Mouse (Mus musculus) forebrain, embryonic 14.5 days (tissue): ENCODE data around the gene Hs3st4. TPM values are rescaled to one million over a fixed set of nuclear protein-coding genes. Genes with fewer than 3 reads are reported as not detected.

Experiments
- ATAC-seq: fragments of 200-750 bp; cut with Nextera tagmentation; 2 replicates; pipeline ENCODE4 v1.8.0; 2017; ENCODE audit warnings: mild to moderate bottlenecking, moderate library complexity
- DNase-seq: peaks from one replicate; pipeline ENCODE4 v3.0.0-alpha.2; 2015; ENCODE audit warnings: low spot score
- H3K27ac ChIP-seq: fragments of 300-500 bp; sonication (generic); 2 replicates; pipeline ENCODE4 v1.5.1; 2014; ENCODE audit warnings: low read depth, mild to moderate bottlenecking, control low read depth, low read length, moderate library complexity
- H3K27me3 ChIP-seq: fragments of 300-500 bp; sonication (generic); replicated peaks from 2 replicates; pipeline ENCODE4 v1.6.1; 2014; ENCODE audit warnings: low read length, control low read depth, mixed read lengths; ENCODE audit not compliant: control insufficient read depth, insufficient read depth
- H3K36me3 ChIP-seq: fragments of 300-500 bp; sonication (generic); 2 replicates; pipeline ENCODE4 v1.6.1; 2014; ENCODE audit warnings: low read length, control low read depth; ENCODE audit not compliant: control insufficient read depth, insufficient read depth
- H3K4me1 ChIP-seq: fragments of 300-500 bp; sonication (generic); 2 replicates; pipeline ENCODE4 v1.6.1; 2014; ENCODE audit warnings: antibody characterized with exemption, low read length, control low read depth; ENCODE audit not compliant: control insufficient read depth, insufficient read depth
- H3K4me2 ChIP-seq: fragments of 300-500 bp; sonication (generic); 2 replicates; pipeline ENCODE4 v1.6.1; 2014; ENCODE audit warnings: mild to moderate bottlenecking, control low read depth, low read length
- H3K4me3 ChIP-seq: fragments of 300-500 bp; sonication (generic); 2 replicates; pipeline ENCODE4 v1.5.1; 2014; ENCODE audit warnings: low read depth, low read length, control low read depth
- H3K9ac ChIP-seq: fragments of 300-500 bp; sonication (generic); 2 replicates; pipeline ENCODE4 v1.6.1; 2014; ENCODE audit warnings: mild to moderate bottlenecking, low read length, control low read depth, moderate library complexity
- H3K9me3 ChIP-seq: fragments of 300-500 bp; sonication (generic); replicated peaks from 2 replicates; pipeline ENCODE4 v1.6.1; 2016; ENCODE audit warnings: low read length, control low read depth, mixed read lengths; ENCODE audit not compliant: control insufficient read depth
- WGBS: fragments of 180-500 bp; shearing (Covaris S2); extraction: QIAGEN DNeasy Blood & Tissue Kit; methylation state at CpG from one replicate; pipeline ENCODE4 v1.1.7; 2014; 5-methylcytosine and 5-hydroxymethylcytosine counted together
- polyA plus RNA-seq: library from polyadenylated mRNA; unstranded; fragments of >200 nt; fragmentation: Nextera tagmentation; extraction: Ambion mirVana; gene quantifications from 2 replicates; pipeline ENCODE4 v1.2.1, GENCODE M21; 2014

Gene Hs3st4
- polyA plus RNA-seq, 1 experiment from 2014 or later: 3.9 TPM

- DNase-seq (no peak), ATAC-seq (no peak)
- Histone ChIP-seq H3K4me3 (no peak overlapping the region), H3K27me3 (no peaks in the 10 kb centered on the region), H3K27ac (no peak overlapping the region), H3K4me2 (no peak overlapping the region), H3K9ac (no peak overlapping the region), H3K4me1 (no peaks in the 10 kb centered on the region), H3K36me3 (no peaks in the 10 kb centered on the region), H3K9me3 (no peaks in the 10 kb centered on the region)
- WGBS: 72% methylated on average over 3 of the region's 3 CpGs
Observed at GRCm38 (mm10) chr7:124341510-124341909, 358.8 kb downstream of the Hs3st4 start.

- WGBS: 12% methylated on average over 13 of the region's 13 CpGs
- Histone ChIP-seq H3K9ac (no peak overlapping the region; the same call in 1 of the 2 replicates), H3K4me3 (no peak overlapping the region), H3K4me1 (peaks cover 7% of the 10 kb centered on the region; the same call in 1 of the 2 replicates), H3K27ac (peak overlapping the region; percentile 74), H3K9me3 (no peaks in the 10 kb centered on the region), H3K36me3 (no peaks in the 10 kb centered on the region), H3K4me2 (peak overlapping the region; percentile 33), H3K27me3 (no peaks in the 10 kb centered on the region)
- DNase-seq (peak; percentile 73), ATAC-seq (peak; percentile 83)
Observed at GRCm38 (mm10) chr7:124347218-124348017, 364.7 kb downstream of the Hs3st4 start.

- no peak overlapping the region for H3K27ac ChIP-seq
- H3K36me3 ChIP-seq: no peaks in the 10 kb centered on the region
- no peaks in the 10 kb centered on the region for H3K27me3 ChIP-seq
- H3K4me2 ChIP-seq: no peak overlapping the region
- no peaks in the 10 kb centered on the region for H3K4me1 ChIP-seq
- 93% methylated on average over 4 of the region's 4 CpGs for WGBS
- DNase-seq (no peak), ATAC-seq (no peak)
- no peak overlapping the region for H3K9ac ChIP-seq
- H3K9me3 ChIP-seq: no peaks in the 10 kb centered on the region
- no peak overlapping the region for H3K4me3 ChIP-seq
Observed at GRCm38 (mm10) chr7:124354035-124354434, 371.4 kb downstream of the Hs3st4 start.

GRCm38 (mm10) chr7:124358068-124358467, 375.4 kb downstream of the Hs3st4 start:
- H3K4me1 ChIP-seq: peaks cover 3% of the 10 kb centered on the region; the same call in 1 of the 2 replicates
- no peak overlapping the region for H3K4me2 ChIP-seq
- peak; percentile 69 for DNase-seq
- no peak overlapping the region; the same call in 1 of the 2 replicates for H3K27ac ChIP-seq
- no peaks in the 10 kb centered on the region for H3K36me3 ChIP-seq
- no peak overlapping the region for H3K4me3 ChIP-seq
- WGBS: 63% methylated on average over 3 of the region's 3 CpGs
- H3K9ac ChIP-seq: no peak overlapping the region
- ATAC-seq: peak; percentile 83
- no peaks in the 10 kb centered on the region for H3K27me3 ChIP-seq
- H3K9me3 ChIP-seq: no peaks in the 10 kb centered on the region

- H3K4me3 ChIP-seq: no peak overlapping the region
- ATAC-seq (no peak), DNase-seq (peak; percentile 51)
- H3K4me2 ChIP-seq: no peak overlapping the region
- H3K27me3 ChIP-seq: no peaks in the 10 kb centered on the region
- H3K36me3 ChIP-seq: no peaks in the 10 kb centered on the region
- WGBS: 50% methylated on average over 4 of the region's 4 CpGs
- H3K9me3 ChIP-seq: no peaks in the 10 kb centered on the region
- H3K9ac ChIP-seq: no peak overlapping the region
- H3K27ac ChIP-seq: no peak overlapping the region
- peaks cover 3% of the 10 kb centered on the region; the same call in 1 of the 2 replicates for H3K4me1 ChIP-seq
Observed at GRCm38 (mm10) chr7:124359836-124360235, 377.2 kb downstream of the Hs3st4 start.

GRCm38 (mm10) chr7:124372297-124372696, 389.6 kb downstream of the Hs3st4 start:
- no peak overlapping the region for H3K4me2 ChIP-seq
- H3K36me3 ChIP-seq: no peaks in the 10 kb centered on the region

GRCm38 (mm10) chr7:124372697-124373096, 390.0 kb downstream of the Hs3st4 start:
- H3K4me3 ChIP-seq: no peak overlapping the region
- DNase-seq (no peak), ATAC-seq (no peak)
- no peaks in the 10 kb centered on the region for H3K9me3 ChIP-seq
- no peak overlapping the region for H3K4me2 ChIP-seq
- H3K27me3 ChIP-seq: no peaks in the 10 kb centered on the region
- 95% methylated on average over 2 of the region's 2 CpGs for WGBS
- H3K9ac ChIP-seq: no peak overlapping the region
- no peak overlapping the region for H3K27ac ChIP-seq
- no peaks in the 10 kb centered on the region for H3K36me3 ChIP-seq
- no peaks in the 10 kb centered on the region for H3K4me1 ChIP-seq

More at GRCm38 (mm10) chr7:124372297-124372696, 389.6 kb downstream of the Hs3st4 start:
- no peak overlapping the region for H3K9ac ChIP-seq
- DNase-seq (no peak), ATAC-seq (no peak)
- H3K27ac ChIP-seq: no peak overlapping the region
- H3K9me3 ChIP-seq: no peaks in the 10 kb centered on the region
- H3K27me3 ChIP-seq: no peaks in the 10 kb centered on the region
- 90% methylated on average over 1 of the region's 1 CpGs for whole genome bisulfite sequencing
- H3K4me1 ChIP-seq: no peaks in the 10 kb centered on the region
- H3K4me3 ChIP-seq: no peak overlapping the region

GRCm38 (mm10) chr7:124383489-124383888, 400.8 kb downstream of the Hs3st4 start:
- 19% methylated on average over 4 of the region's 4 CpGs for WGBS
- peak; percentile 70 for DNase-seq

GRCm38 (mm10) chr7:124399184-124399583, 416.5 kb downstream of the Hs3st4 start:
- H3K9ac ChIP-seq: no peak overlapping the region
- no peaks in the 10 kb centered on the region for H3K27me3 ChIP-seq
- H3K4me1 ChIP-seq: no peaks in the 10 kb centered on the region
- H3K36me3 ChIP-seq: no peaks in the 10 kb centered on the region
- DNase-seq (no peak), ATAC-seq (no peak)
- no peak overlapping the region for H3K27ac ChIP-seq
- no peak overlapping the region for H3K4me3 ChIP-seq
- H3K9me3 ChIP-seq: no peaks in the 10 kb centered on the region
- H3K4me2 ChIP-seq: no peak overlapping the region

More at GRCm38 (mm10) chr7:124383489-124383888, 400.8 kb downstream of the Hs3st4 start:
- Histone ChIP-seq H3K27ac (no peak overlapping the region), H3K36me3 (no peaks in the 10 kb centered on the region), H3K27me3 (no peaks in the 10 kb centered on the region), H3K4me3 (no peak overlapping the region), H3K9ac (no peak overlapping the region), H3K9me3 (no peaks in the 10 kb centered on the region), H3K4me1 (no peaks in the 10 kb centered on the region), H3K4me2 (no peak overlapping the region)
- peak; percentile 44; the same call in 1 of the 2 replicates for ATAC-seq
